32 mouse cellular contexts compared by ENCODE assay signal in genomic region chr2:11636138-11636480, GRCm38 (mm10). TPM values are rescaled to one million over a fixed set of nuclear protein-coding genes. Genes with fewer than 3 reads are reported as not detected.
A peak's percentile ranks its signal among the peaks of the same experiment; 100 is the strongest.
DNase-seq lines count a peak whose midpoint lies in the region; ATAC-seq and TF ChIP-seq lines count a peak whose summit lies in the region.
"Had no signal": no experiment of that assay in that cellular context is flagged by ENCODE, and none has a peak within 500 bp of the region (broad histone marks: within the 10 kb centered on the region; RNA-seq: fewer than 3 reads in every experiment).

No protein-coding gene starts in this region.

- H3K4me2 ChIP-seq in stomach, postnatal 0 days (replicated peaks; ENCODE audit: low read depth), result no peak overlapping the region
- no peak overlapping the region for H3K4me2 ChIP-seq in kidney, embryonic 16.5 days (replicated peaks; ENCODE audit: low read depth, low read length)
- H3K4me2 ChIP-seq: embryonic facial prominence, embryonic 15.5 days; heart, embryonic 12.5 days; hindbrain, embryonic 15.5 days; intestine, embryonic 15.5 days; stomach, embryonic 15.5 days had no signal

- no peaks in the 10 kb centered on the region for H3K27me3 ChIP-seq in stomach, postnatal 0 days (ENCODE audit: control insufficient read depth, insufficient read depth, low read length)
- no peaks in the 10 kb centered on the region for H3K27me3 ChIP-seq in kidney, embryonic 16.5 days (ENCODE audit: insufficient read depth, low read length)
- H3K27me3 ChIP-seq: embryonic facial prominence, embryonic 15.5 days; heart, embryonic 12.5 days; hindbrain, embryonic 15.5 days; intestine, embryonic 15.5 days; stomach, embryonic 15.5 days had no signal

- peaks cover 6% of the 10 kb centered on the region; the same call in 1 of the 2 replicates for H3K4me1 ChIP-seq in bone marrow, adult 2 months (ENCODE audit: control insufficient read depth, insufficient read depth, low read length)
- H3K4me1 ChIP-seq in stomach, postnatal 0 days (replicated peaks; ENCODE audit: control insufficient read depth, insufficient read depth), result no peaks in the 10 kb centered on the region
- H3K4me1 ChIP-seq in kidney, embryonic 16.5 days (ENCODE audit: insufficient read depth, low read length), result no peaks in the 10 kb centered on the region
- H3K4me1 ChIP-seq: embryonic facial prominence, embryonic 15.5 days; heart, embryonic 12.5 days; hindbrain, embryonic 15.5 days; intestine, embryonic 15.5 days; stomach, embryonic 15.5 days had no signal

- peak overlapping the region; percentile 85; the same call in 1 of the 2 replicates for H3K27ac ChIP-seq in bone marrow, adult 2 months (ENCODE audit: control insufficient read depth, insufficient read depth, low read depth, low read length, poor library complexity)
- H3K27ac ChIP-seq in stomach, postnatal 0 days (replicated peaks), result no peak overlapping the region
- no peak overlapping the region for H3K27ac ChIP-seq in kidney, embryonic 16.5 days (ENCODE audit: low read length)
- H3K27ac ChIP-seq: embryonic facial prominence, embryonic 15.5 days; hindbrain, embryonic 15.5 days; intestine, embryonic 15.5 days; left cerebral cortex, adult 2 months; liver, embryonic 14.5 days; stomach, embryonic 15.5 days had no signal

- no peaks in the 10 kb centered on the region for H3K36me3 ChIP-seq in stomach, postnatal 0 days (ENCODE audit: control insufficient read depth, insufficient read depth, low read length)
- no peaks in the 10 kb centered on the region for H3K36me3 ChIP-seq in kidney, embryonic 16.5 days (ENCODE audit: insufficient read depth, low read length)
- H3K36me3 ChIP-seq: embryonic facial prominence, embryonic 15.5 days; G1E; heart, embryonic 12.5 days; hindbrain, embryonic 15.5 days; intestine, embryonic 15.5 days; stomach, embryonic 15.5 days had no signal

- no peak overlapping the region for H3K9ac ChIP-seq in stomach, postnatal 0 days (ENCODE audit: low read length)
- no peak overlapping the region for H3K9ac ChIP-seq in kidney, embryonic 16.5 days (replicated peaks; ENCODE audit: low read length)
- H3K9ac ChIP-seq: embryonic facial prominence, embryonic 15.5 days; heart, embryonic 12.5 days; hindbrain, embryonic 15.5 days; intestine, embryonic 15.5 days; liver, embryonic 14.5 days; stomach, embryonic 15.5 days had no signal

- TF ChIP-seq EP300 in stomach, postnatal 0 days (optimal IDR thresholded peaks at IDR 0.05), result no peak

- H3K9me3 ChIP-seq in stomach, postnatal 0 days (ENCODE audit: control insufficient read depth, low read length), result no peaks in the 10 kb centered on the region
- no peaks in the 10 kb centered on the region for H3K9me3 ChIP-seq in kidney, embryonic 16.5 days (ENCODE audit: low read length)
- H3K9me3 ChIP-seq: embryonic facial prominence, embryonic 15.5 days; G1E; heart, embryonic 12.5 days; hindbrain, embryonic 15.5 days; intestine, embryonic 15.5 days; stomach, embryonic 15.5 days had no signal

- no peak for ATAC-seq in stomach, postnatal 0 days (ENCODE audit: low FRiP score, low TSS enrichment)
- no peak for ATAC-seq in granulocyte monocyte progenitor cell, adult 5-6 weeks (replicated peaks; ENCODE audit: poor library complexity, severe bottlenecking)
- no peak for ATAC-seq in kidney, embryonic 16.5 days (ENCODE audit: low FRiP score, low TSS enrichment)
- ATAC-seq: forebrain, embryonic 14.5 days; intestine, embryonic 15.5 days; midbrain, embryonic 16.5 days had no signal

- DNase-seq in A20 (ENCODE audit: low read depth, low spot score), result peak; percentile 71
- peak; percentile 22 to 33 for DNase-seq in B cell, adult 2 months
- peak; percentile 59 for DNase-seq in thymus, postnatal 14 days
- DNase-seq in stomach, postnatal 0 days (ENCODE audit: low spot score), result no peak
- DNase-seq: adrenal gland, postnatal 10 days; cerebellum, adult 9-11 months; heart, postnatal 4 days; kidney, adult 8-10 months; kidney, postnatal 36 days; lung, postnatal 4 days had no signal

- 51% methylated on average over 3 of the region's 3 CpGs for WGBS in bone marrow, adult 2 months
- 80% methylated on average over 3 of the region's 3 CpGs for WGBS in stomach, postnatal 0 days
- 71% methylated on average over 3 of the region's 3 CpGs for WGBS in kidney, embryonic 16.5 days

- H3K4me3 ChIP-seq in bone marrow, adult 2 months (replicated peaks; ENCODE audit: control insufficient read depth, low read depth, low read length), result no peak overlapping the region
- H3K4me3 ChIP-seq in stomach, postnatal 0 days (ENCODE audit: low read depth, low read length), result no peak overlapping the region
- H3K4me3 ChIP-seq in kidney, embryonic 16.5 days (ENCODE audit: low read length), result no peak overlapping the region
- H3K4me3 ChIP-seq: embryonic facial prominence, embryonic 15.5 days; heart, embryonic 12.5 days; hindbrain, embryonic 15.5 days; intestine, embryonic 15.5 days; left cerebral cortex, adult 2 months; myocyte; stomach, embryonic 15.5 days had no signal

- TF ChIP-seq POLR2A in bone marrow, adult 2 months (IDR thresholded peaks at IDR 0.05; ENCODE audit: borderline replicate concordance, control insufficient read depth, low read depth, low read length), result no peak

- TF ChIP-seq CTCF in bone marrow, adult 2 months (IDR thresholded peaks at IDR 0.05; ENCODE audit: control insufficient read depth, insufficient read depth, low read length), result no peak
- no peak for TF ChIP-seq CTCF in stomach, postnatal 0 days (IDR thresholded peaks at IDR 0.05; ENCODE audit: low read depth)

RNA-seq across cellular contexts. Expression of gene Il2ra, which starts 6.5 kb away (rescaled TPM):
- 0.57 and 3.9 TPM in 2 replicates for polyA plus RNA-seq in bone marrow, adult 2 months (2011; ENCODE audit: insufficient read depth, insufficient read length, low replicate concordance, missing spikeins)
- polyA plus RNA-seq in stomach, postnatal 0 days (2015; fragmentation: Nextera tagmentation; extraction: Ambion mirVana), result 0.02 TPM in 1 of 2 replicates, not detected in the other
- not detected in 2 replicates for total RNA-seq in granulocyte monocyte progenitor cell, adult 5-6 weeks (2014; fragmentation: Nextera tagmentation)
- total RNA-seq in granulocyte monocyte progenitor cell, adult 5-6 weeks (2017), result not detected in 2 replicates
- polyA plus RNA-seq in kidney, embryonic 16.5 days (2015; fragmentation: Nextera tagmentation; extraction: Ambion mirVana), result not detected in 2 replicates
- total RNA-seq: common myeloid progenitor, adult 5-6 weeks; heart, postnatal 4 days had no signal
- polyA plus RNA-seq: embryonic facial prominence, embryonic 15.5 days; forebrain, embryonic 14.5 days; G1E; heart, embryonic 12.5 days; limb, embryonic 14.5 days; myocyte; neural tube, embryonic 14.5 days had no signal

RNA-seq across cellular contexts. Expression of gene Gm17490, which starts 10.0 kb away (rescaled TPM):
- polyA plus RNA-seq in bone marrow, adult 2 months (2011; ENCODE audit: insufficient read depth, insufficient read length, low replicate concordance, missing spikeins), result not detected in 2 replicates
- polyA plus RNA-seq in stomach, postnatal 0 days (2015; fragmentation: Nextera tagmentation; extraction: Ambion mirVana), result not detected in 2 replicates
- total RNA-seq in granulocyte monocyte progenitor cell, adult 5-6 weeks (2014; fragmentation: Nextera tagmentation), result not detected in 2 replicates
- not detected in 2 replicates for total RNA-seq in granulocyte monocyte progenitor cell, adult 5-6 weeks (2017)
- not detected in 2 replicates for polyA plus RNA-seq in kidney, embryonic 16.5 days (2015; fragmentation: Nextera tagmentation; extraction: Ambion mirVana)
- total RNA-seq: adrenal gland, postnatal 10 days; common myeloid progenitor, adult 5-6 weeks; G1E; gastrocnemius, adult 8-10 months; heart, postnatal 4 days; left cerebral cortex, adult 2 months; left cerebral cortex, postnatal 36 days had no signal
- polyA plus RNA-seq: embryonic facial prominence, embryonic 15.5 days; forebrain, embryonic 14.5 days; frontal cortex, adult 2 months; G1E; gonadal fat pad, adult 2 months; heart, embryonic 12.5 days; hindbrain, embryonic 15.5 days; intestine, embryonic 15.5 days; limb, embryonic 14.5 days; liver, embryonic 14.5 days; lung, embryonic 16.5 days; midbrain, embryonic 16.5 days; myocyte; neural tube, embryonic 14.5 days; stomach, embryonic 15.5 days had no signal

RNA-seq across cellular contexts. Expression of gene Rbm17, which starts 32.2 kb away (rescaled TPM):
- polyA plus RNA-seq in bone marrow, adult 2 months (2011; ENCODE audit: insufficient read depth, insufficient read length, low replicate concordance, missing spikeins), result 167 and 240 TPM in 2 replicates
- 62.2 and 64.8 TPM in 2 replicates for polyA plus RNA-seq in stomach, postnatal 0 days (2015; fragmentation: Nextera tagmentation; extraction: Ambion mirVana)
- 117 and 160 TPM in 2 replicates for total RNA-seq in granulocyte monocyte progenitor cell, adult 5-6 weeks (2014; fragmentation: Nextera tagmentation)
- 180 and 233 TPM in 2 replicates for total RNA-seq in granulocyte monocyte progenitor cell, adult 5-6 weeks (2017)
- 147 and 152 TPM in 2 replicates for polyA plus RNA-seq in kidney, embryonic 16.5 days (2015; fragmentation: Nextera tagmentation; extraction: Ambion mirVana)
